Mouse (Mus musculus): ENCODE measurements at regions not wholly inside any gene's neighbourhood (a gene's known extent, or its start where the extent isn't known, plus 50 kb on each side); places are given as distances from the start of the nearest gene placed in this dataset.

DNA sequence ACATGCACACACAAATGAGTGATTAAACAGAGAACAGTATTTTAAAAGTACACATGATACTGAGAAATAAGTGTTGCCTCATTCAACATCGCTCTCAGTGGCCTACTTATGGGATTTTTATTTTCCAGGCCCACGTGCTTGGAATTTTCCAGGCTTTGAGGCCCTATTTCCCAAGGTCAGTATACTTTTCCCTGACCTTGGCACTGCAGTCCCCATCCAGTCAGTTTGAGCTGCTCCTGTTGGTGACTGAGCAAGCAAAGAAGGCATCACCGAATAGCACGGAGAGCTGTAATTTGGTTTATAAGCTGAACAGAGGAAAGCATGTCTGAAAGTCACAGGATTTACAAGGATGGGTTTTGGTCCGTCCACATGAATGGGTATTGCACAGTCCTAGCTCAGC, 61.4 kb upstream of the Arhgap5 start:
- ATAC-seq (replicated peaks), result no peak
- Histone ChIP-seq H3K9ac (no peak overlapping the region), H3K4me1 (no peaks in the 10 kb centered on the region), H3K36me3 (replicated peaks) (no peaks in the 10 kb centered on the region), H3K4me2 (no peak overlapping the region), H3K9me3 (no peaks in the 10 kb centered on the region), H3K27me3 (replicated peaks) (no peaks in the 10 kb centered on the region), H3K27ac (no peak overlapping the region), H3K4me3 (no peak overlapping the region)
- WGBS, result 94% methylated on average over 5 of the region's 5 CpGs

DNA sequence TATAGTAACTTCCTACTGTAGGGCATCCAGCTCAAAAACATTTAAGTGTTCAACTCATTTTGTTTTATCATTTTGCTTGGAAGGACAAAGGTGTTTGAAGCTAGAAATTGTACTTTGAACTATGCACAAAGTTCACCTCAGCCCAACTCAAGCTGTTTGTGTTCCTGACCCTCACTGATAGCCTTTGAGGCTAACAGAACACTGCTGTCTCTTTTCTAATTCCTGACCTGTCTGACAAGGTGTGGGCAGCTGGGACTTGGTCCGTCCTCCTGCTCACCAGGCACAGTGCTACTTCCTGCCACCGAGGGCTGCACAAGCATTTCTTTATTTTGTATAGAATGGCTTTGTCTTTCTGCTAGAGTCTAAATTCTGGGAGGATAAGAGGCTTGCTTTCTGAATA, 58.0 kb upstream of the Arhgap5 start:
- Histone ChIP-seq H3K4me1 (no peaks in the 10 kb centered on the region), H3K9ac (no peak overlapping the region), H3K9me3 (no peaks in the 10 kb centered on the region), H3K4me2 (no peak overlapping the region), H3K27ac (no peak overlapping the region), H3K36me3 (replicated peaks) (no peaks in the 10 kb centered on the region), H3K27me3 (replicated peaks) (no peaks in the 10 kb centered on the region), H3K4me3 (no peak overlapping the region)
- ATAC-seq (replicated peaks), result no peak
- 58% methylated on average over 2 of the region's 2 CpGs for WGBS

DNA sequence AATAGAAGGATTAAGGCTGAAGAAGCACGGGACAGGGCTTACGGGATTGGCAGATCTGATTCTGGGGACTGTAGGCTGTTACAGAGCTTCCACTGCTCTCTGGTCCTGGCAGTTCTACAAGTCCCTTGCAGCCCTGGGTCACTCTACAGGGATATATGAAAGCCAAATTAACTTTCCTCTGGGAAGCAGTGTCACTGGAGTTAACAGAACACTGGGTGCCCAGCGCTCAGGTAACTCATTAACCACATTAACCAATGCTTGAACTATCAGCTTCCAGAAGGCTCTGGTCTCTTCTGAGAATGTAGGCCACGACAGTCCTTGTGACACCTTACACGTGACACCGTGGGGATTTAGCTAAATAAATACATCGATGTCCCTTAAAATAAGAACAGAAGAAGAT, 57.3 kb upstream of the Arhgap5 start:
- no peak overlapping the region for H3K4me2 ChIP-seq
- no peaks in the 10 kb centered on the region for H3K9me3 ChIP-seq
- no peaks in the 10 kb centered on the region for H3K27me3 ChIP-seq (replicated peaks)
- ATAC-seq (replicated peaks), result no peak
- 77% methylated on average over 7 of the region's 7 CpGs for WGBS
- H3K27ac ChIP-seq, result no peak overlapping the region
- no peaks in the 10 kb centered on the region for H3K4me1 ChIP-seq
- H3K4me3 ChIP-seq, result no peak overlapping the region
- H3K36me3 ChIP-seq (replicated peaks), result no peaks in the 10 kb centered on the region
- H3K9ac ChIP-seq, result no peak overlapping the region

DNA sequence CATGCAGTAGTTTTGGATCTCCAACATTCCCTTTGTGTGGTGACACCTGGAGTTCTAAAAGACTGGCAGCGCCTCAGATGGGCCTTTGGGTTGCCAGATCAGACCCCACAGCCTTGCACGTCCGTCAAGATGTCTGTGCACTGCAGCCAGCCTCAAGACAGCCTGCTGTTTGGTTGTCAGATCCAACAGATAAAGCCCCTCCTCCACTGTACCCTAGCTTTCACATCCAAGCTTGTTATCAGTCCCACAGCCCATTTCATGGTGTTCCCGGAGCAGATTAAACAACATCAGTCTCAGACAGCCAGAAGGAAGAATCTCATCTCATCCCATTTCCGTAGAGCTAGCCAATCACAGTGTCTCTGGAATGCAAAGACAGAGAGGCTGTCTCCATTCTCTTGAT, 56.3 kb upstream of the Arhgap5 start:
- 57% methylated on average over 5 of the region's 5 CpGs for WGBS
- Histone ChIP-seq H3K27ac (no peak overlapping the region), H3K27me3 (replicated peaks) (no peaks in the 10 kb centered on the region), H3K4me2 (no peak overlapping the region), H3K9me3 (no peaks in the 10 kb centered on the region), H3K4me1 (no peaks in the 10 kb centered on the region), H3K9ac (no peak overlapping the region), H3K36me3 (replicated peaks) (no peaks in the 10 kb centered on the region), H3K4me3 (no peak overlapping the region)
- no peak for ATAC-seq (replicated peaks)

- H3K36me3 ChIP-seq (replicated peaks), result no peaks in the 10 kb centered on the region
- H3K27me3 ChIP-seq (replicated peaks), result no peaks in the 10 kb centered on the region
- no peak overlapping the region for H3K27ac ChIP-seq
- H3K4me3 ChIP-seq, result no peak overlapping the region
- no peak overlapping the region for H3K4me2 ChIP-seq
- H3K9ac ChIP-seq, result no peak overlapping the region
- H3K9me3 ChIP-seq, result no peaks in the 10 kb centered on the region
- 56% methylated on average over 1 of the region's 1 CpGs for WGBS
- no peaks in the 10 kb centered on the region for H3K4me1 ChIP-seq
- ATAC-seq (replicated peaks), result no peak
Observed at GRCm38 (mm10) chr12:52448218-52448617, 55.6 kb upstream of the Arhgap5 start.

GRCm38 (mm10) chr12:52453890-52454289, 49.9 kb upstream of the Arhgap5 start:
- no peak overlapping the region for H3K4me3 ChIP-seq
- H3K9ac ChIP-seq, result no peak overlapping the region
- no peak overlapping the region for H3K27ac ChIP-seq
- no peaks in the 10 kb centered on the region for H3K27me3 ChIP-seq (replicated peaks)
- H3K4me2 ChIP-seq, result no peak overlapping the region
- H3K9me3 ChIP-seq, result no peaks in the 10 kb centered on the region
- no peaks in the 10 kb centered on the region for H3K36me3 ChIP-seq (replicated peaks)
- ATAC-seq (replicated peaks), result no peak
- 93% methylated on average over 5 of the region's 5 CpGs for WGBS
- H3K4me1 ChIP-seq, result no peaks in the 10 kb centered on the region

Measured in midbrain, embryonic 15.5 days (tissue).